Comparison of ENCODE assay signal across 13 mouse cellular contexts in genomic region chr12:98050057-98050456, GRCm38 (mm10).
DNase-seq lines count a peak whose midpoint lies in the region; ATAC-seq lines count a peak whose summit lies in the region.
"Had no signal": no experiment of that assay in that cellular context is flagged by ENCODE, and none has a peak within 500 bp of the region (broad histone marks: within the 10 kb centered on the region; RNA-seq: fewer than 3 reads in every experiment).

No protein-coding gene starts in this region.

- H3K9me3 ChIP-seq in kidney, embryonic 14.5 days (ENCODE audit: control insufficient read depth, low read length), result no peaks in the 10 kb centered on the region
- H3K9me3 ChIP-seq: hindbrain, embryonic 10.5 days; liver, embryonic 15.5 days had no signal

- no peak overlapping the region for H3K4me3 ChIP-seq in kidney, embryonic 14.5 days (ENCODE audit: low read length)
- H3K4me3 ChIP-seq: hindbrain, embryonic 10.5 days; liver, embryonic 15.5 days; megakaryocyte, embryonic 14.5 days had no signal

- H3K9ac ChIP-seq in kidney, embryonic 14.5 days (ENCODE audit: low read depth, low read length), result no peak overlapping the region
- H3K9ac ChIP-seq: liver, embryonic 15.5 days had no signal

- H3K4me2 ChIP-seq in kidney, embryonic 14.5 days (replicated peaks; ENCODE audit: low read depth, low read length), result no peak overlapping the region
- H3K4me2 ChIP-seq: heart, embryonic 11.5 days; liver, embryonic 15.5 days had no signal

- peaks cover 4% of the 10 kb centered on the region for H3K4me1 ChIP-seq in kidney, embryonic 14.5 days (ENCODE audit: control insufficient read depth, insufficient read depth, low read length)
- H3K4me1 ChIP-seq: liver, embryonic 15.5 days; megakaryocyte, embryonic 14.5 days had no signal

- H3K27me3 ChIP-seq in kidney, embryonic 14.5 days (ENCODE audit: control insufficient read depth, insufficient read depth, low read length), result no peaks in the 10 kb centered on the region
- H3K27me3 ChIP-seq: liver, embryonic 15.5 days; megakaryocyte, embryonic 14.5 days had no signal

- ATAC-seq in kidney, embryonic 14.5 days (ENCODE audit: low FRiP score, low TSS enrichment), result peak; percentile 73; the same call in 1 of the 2 replicates

- no peak for DNase-seq in kidney, adult 18-20 months
- DNase-seq in urinary bladder, postnatal 14 days (ENCODE audit: low spot score), result peak; percentile 11
- no peak for DNase-seq in urinary bladder, postnatal 10 days (ENCODE audit: low spot score)
- peak; percentile 4 to 30 for DNase-seq in kidney, postnatal 4 days
- DNase-seq in yolk sac, embryonic 10.5 days (ENCODE audit: low spot score), result peak; percentile 9
- no peak for DNase-seq in adrenal gland, postnatal 4 days (ENCODE audit: low spot score in 2 of 2)
- DNase-seq in gastrocnemius, postnatal 25 days, result no peak
- DNase-seq: spleen, adult 18-20 months had no signal

- H3K36me3 ChIP-seq in kidney, embryonic 14.5 days (ENCODE audit: control insufficient read depth, insufficient read depth, low read length), result no peaks in the 10 kb centered on the region
- H3K36me3 ChIP-seq: hindbrain, embryonic 10.5 days; liver, embryonic 15.5 days had no signal

- no peak overlapping the region for H3K27ac ChIP-seq in kidney, embryonic 14.5 days (ENCODE audit: low read depth, low read length)
- H3K27ac ChIP-seq: hindbrain, embryonic 10.5 days; liver, embryonic 15.5 days had no signal

- 15% methylated on average over 5 of the region's 5 CpGs for whole genome bisulfite sequencing in kidney, embryonic 14.5 days

Comparison
In these comparisons a context has a peak if more than half of its experiments do, and no peak if none do; other contexts are left out.
1. DNase-seq: peak in urinary bladder, postnatal 14 days (single experiment), kidney, postnatal 4 days (2 of 2) and yolk sac, embryonic 10.5 days (single experiment); none in kidney, adult 18-20 months (single experiment), urinary bladder, postnatal 10 days (single experiment), adrenal gland, postnatal 4 days (0 of 2) and gastrocnemius, postnatal 25 days (single experiment).